In the genomic region with DNA sequence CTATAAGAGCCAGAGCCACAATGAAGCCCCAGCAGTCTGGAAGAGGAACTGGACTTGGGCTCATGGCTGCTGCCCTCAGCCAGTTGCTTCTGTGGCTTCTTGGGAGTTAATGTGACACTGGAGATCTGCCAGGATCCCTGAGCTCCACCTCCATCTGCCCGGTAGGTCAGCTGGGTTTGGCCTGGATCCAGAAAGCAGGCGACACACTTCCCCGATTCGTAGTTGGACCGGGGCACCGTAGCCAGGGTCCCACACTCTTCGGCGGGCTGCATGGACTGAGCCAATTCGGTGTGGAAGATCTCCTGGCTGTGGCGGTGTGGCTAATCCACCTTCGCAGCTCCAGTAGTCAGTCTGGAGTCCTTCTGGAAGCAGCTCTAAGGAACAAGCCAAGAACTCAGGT, we compare ENCODE assay signal across 11 mouse cellular contexts. TPM values are rescaled to one million over a fixed set of nuclear protein-coding genes. Genes with fewer than 3 reads are reported as not detected.
DNase-seq lines count a peak whose midpoint lies in the region; ATAC-seq and TF ChIP-seq lines count a peak whose summit lies in the region.
"Had no signal": no experiment of that assay in that cellular context is flagged by ENCODE, and none has a peak within 500 bp of the region (broad histone marks: within the 10 kb centered on the region; RNA-seq: fewer than 3 reads in every experiment).

A gene (plus strand): TSS at position 219 of the 400 bp plus-strand sequence.

- peak; percentile 50 for DNase-seq in lung, embryonic 14.5 days
- no peak for DNase-seq in lung, postnatal 14 days
- peak; percentile 80 for DNase-seq in adrenal gland, postnatal 14 days
- peak; percentile 94 for DNase-seq in cerebellum, adult 9-10 months
- no peak for DNase-seq in left cerebral cortex, adult 8-10 months (ENCODE audit: low spot score in 2 of 2)
- no peak for DNase-seq in thymus, postnatal 4 days
- DNase-seq in embryonic facial prominence, embryonic 10.5 days (ENCODE audit: low spot score) = no peak

- no peaks in the 10 kb centered on the region for H3K36me3 ChIP-seq in lung, embryonic 14.5 days (ENCODE audit: insufficient read depth)
- H3K36me3 ChIP-seq in embryonic facial prominence, embryonic 10.5 days (replicated peaks) = no peaks in the 10 kb centered on the region
- H3K36me3 ChIP-seq: embryonic facial prominence, embryonic 15.5 days had no signal

- no peak for TF ChIP-seq CTCF in lung, embryonic 14.5 days (IDR thresholded peaks at IDR 0.05; ENCODE audit: low read depth)

- no peak within 1 kb of the TSS for H3K4me3 ChIP-seq in lung, embryonic 14.5 days (ENCODE audit: low read depth, low read length)
- H3K4me3 ChIP-seq in embryonic facial prominence, embryonic 10.5 days = no peak within 1 kb of the TSS
- H3K4me3 ChIP-seq: embryonic facial prominence, embryonic 15.5 days had no signal

- no peaks in the 10 kb centered on the region for H3K27me3 ChIP-seq in lung, embryonic 14.5 days (ENCODE audit: insufficient read depth, low read length)
- H3K27me3 ChIP-seq in embryonic facial prominence, embryonic 10.5 days (replicated peaks; ENCODE audit: low read depth, poor library complexity, severe bottlenecking) = no peaks in the 10 kb centered on the region
- H3K27me3 ChIP-seq: embryonic facial prominence, embryonic 15.5 days had no signal

- no peak within 1 kb of the TSS for H3K27ac ChIP-seq in lung, embryonic 14.5 days (ENCODE audit: low read depth)
- H3K27ac ChIP-seq in embryonic facial prominence, embryonic 10.5 days (replicated peaks) = no peak within 1 kb of the TSS
- H3K27ac ChIP-seq: embryonic facial prominence, embryonic 15.5 days; stomach, postnatal 0 days had no signal

- no peaks in the 10 kb centered on the region for H3K4me1 ChIP-seq in lung, embryonic 14.5 days (ENCODE audit: insufficient read depth)
- no peaks in the 10 kb centered on the region for H3K4me1 ChIP-seq in embryonic facial prominence, embryonic 10.5 days
- H3K4me1 ChIP-seq: embryonic facial prominence, embryonic 15.5 days had no signal

- H3K4me2 ChIP-seq in lung, embryonic 14.5 days = no peak within 1 kb of the TSS
- H3K4me2 ChIP-seq: embryonic facial prominence, embryonic 15.5 days had no signal

- no peaks in the 10 kb centered on the region for H3K9me3 ChIP-seq in lung, embryonic 14.5 days (ENCODE audit: low read depth, low read length)
- H3K9me3 ChIP-seq in embryonic facial prominence, embryonic 10.5 days = no peaks in the 10 kb centered on the region
- H3K9me3 ChIP-seq: embryonic facial prominence, embryonic 15.5 days had no signal

- no peak within 1 kb of the TSS for H3K9ac ChIP-seq in lung, embryonic 14.5 days
- H3K9ac ChIP-seq: embryonic facial prominence, embryonic 15.5 days had no signal

- 59% methylated on average over 11 of the region's 11 CpGs for WGBS in lung, embryonic 14.5 days
- 92% methylated on average over 11 of the region's 11 CpGs for WGBS in embryonic facial prominence, embryonic 10.5 days

- ATAC-seq in lung, embryonic 14.5 days (ENCODE audit: insufficient read depth) = no peak

RNA-seq across cellular contexts. Expression of the gene that starts here (rescaled TPM):
- 0.05 and 0.08 TPM in 2 replicates for polyA plus RNA-seq in lung, embryonic 14.5 days (2014; fragmentation: Nextera tagmentation; extraction: Ambion mirVana)
- 29.7 and 35.2 TPM in 2 replicates for total RNA-seq in adrenal gland, postnatal 14 days (2021)
- total RNA-seq in left cerebral cortex, adult 8-10 months (2022) = 100 to 1,000 TPM; 131 to 176 (median 150) TPM
- 0.27 and 0.89 TPM in 2 replicates for polyA plus RNA-seq in embryonic facial prominence, embryonic 10.5 days (2016; fragmentation: Nextera tagmentation; extraction: Ambion mirVana)
- total RNA-seq: neutrophil, adult 5-6 weeks had no signal
- polyA plus RNA-seq: heart, postnatal 0 days had no signal

Comparison
In these comparisons a context has a peak if more than half of its experiments do, and no peak if none do; other contexts are left out.
1. Peak in DNase-seq in lung, embryonic 14.5 days; RNA of the gene not detected or under 1 TPM.
2. DNase-seq: peak in adrenal gland, postnatal 14 days (single experiment) and cerebellum, adult 9-10 months (single experiment); none in lung, postnatal 14 days (single experiment), left cerebral cortex, adult 8-10 months (0 of 2), thymus, postnatal 4 days (single experiment) and embryonic facial prominence, embryonic 10.5 days (single experiment).